Mouse (Mus musculus): ENCODE data around the gene 2610318N02Rik. TPM values are rescaled to one million over a fixed set of nuclear protein-coding genes. Genes with fewer than 3 reads are reported as not detected.
A peak's percentile ranks its signal among the peaks of the same experiment; 100 is the strongest.
"Not testable (repeated sequence)": the region's sequence is repeated elsewhere in the genome, so short reads cannot be mapped to it uniquely, and the experiment has no call there.

2610318N02Rik gene
- total RNA-seq (2021), result 1 to 10 TPM; 4.8 to 6.1 TPM

DNA sequence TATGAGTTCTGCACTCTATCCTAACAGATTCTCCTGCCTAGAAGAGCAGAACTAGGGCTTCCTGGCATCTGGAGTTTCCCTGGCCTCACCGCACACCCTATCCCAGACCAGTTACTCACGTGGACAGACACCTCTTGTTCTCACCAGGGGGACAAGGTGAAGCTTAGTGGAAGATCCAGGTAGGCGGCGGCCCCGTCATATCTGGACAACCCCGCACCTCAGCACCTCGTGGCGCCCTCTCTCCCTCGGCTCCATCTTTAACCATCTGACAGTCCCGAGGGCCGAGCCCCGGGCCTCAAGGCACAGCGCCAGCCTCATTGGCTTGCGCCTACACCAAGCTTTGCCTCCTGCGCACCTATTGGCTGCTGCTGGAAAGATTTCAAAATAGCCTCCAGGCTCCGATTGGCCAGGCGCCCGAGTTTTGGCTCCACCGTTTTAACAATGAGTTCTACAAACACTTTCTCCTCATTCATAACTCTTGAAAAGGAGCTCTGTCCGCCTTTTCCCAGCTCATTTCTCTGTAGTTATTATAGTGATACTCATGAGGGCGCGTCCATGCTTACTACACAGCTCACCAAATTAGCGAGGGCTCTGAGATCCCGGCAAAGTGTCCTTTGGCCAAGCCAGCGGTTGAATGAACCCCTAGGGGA lies at the start of gene 2610318N02Rik:
Gene 2610318N02Rik, minus strand, starts transcription at position 297 of the 650 bp plus-strand sequence.
- intact Hi-C loops (cut with DNase I), result no loop called here
- peak; percentile 81 for DNase-seq

- DNase-seq, result no peak
- intact Hi-C loops (cut with DNase I), result no loop called here
These were observed 43.1 kb upstream of the 2610318N02Rik start for GRCm38 (mm10) chr16:17168049-17168448.

DNA sequence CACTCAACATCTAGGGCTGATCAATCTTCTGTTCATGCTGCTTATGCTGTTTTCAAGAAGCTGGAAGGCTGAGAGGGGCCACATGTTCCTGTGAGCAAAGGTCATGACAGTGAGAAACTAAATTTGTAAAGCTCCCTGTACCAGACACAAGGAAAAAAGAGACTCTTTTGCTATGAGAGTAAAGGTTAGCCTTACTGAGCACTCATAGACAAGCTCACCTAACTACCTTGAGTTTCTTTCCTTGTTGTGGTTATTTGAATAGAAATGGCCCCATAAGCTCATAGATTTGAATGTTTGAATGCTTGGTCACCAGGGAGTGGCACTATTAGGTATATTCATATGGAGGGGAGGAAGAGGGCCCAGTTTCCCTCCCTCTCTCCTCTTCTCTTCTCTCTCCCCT lies 42.2 kb upstream of the 2610318N02Rik start:
- intact Hi-C loops (cut with DNase I), result no loop called here
- DNase-seq, result no peak

- DNase-seq, result not testable (repeated sequence)
These were observed 40.5 kb upstream of the 2610318N02Rik start for GRCm38 (mm10) chr16:17165478-17165877.

GRCm38 (mm10) chr16:17154346-17154745 lies 29.4 kb upstream of the 2610318N02Rik start:
- DNase-seq, result no peak
- intact Hi-C loops (cut with DNase I), result no loop called here

More at GRCm38 (mm10) chr16:17165478-17165877, 40.5 kb upstream of the 2610318N02Rik start:
- intact Hi-C loops (cut with DNase I), result not testable (repeated sequence)

- DNase-seq, result no peak
- intact Hi-C loops (cut with DNase I), result no loop called here
These were observed 26.9 kb upstream of the 2610318N02Rik start for GRCm38 (mm10) chr16:17151874-17152273.

- intact Hi-C loops (cut with DNase I), result no loop called here
- DNase-seq, result no peak
These were observed 25.7 kb upstream of the 2610318N02Rik start for GRCm38 (mm10) chr16:17150520-17151258.

- DNase-seq, result no peak
- intact Hi-C loops (cut with DNase I), result no loop called here
These were observed 23.1 kb upstream of the 2610318N02Rik start for GRCm38 (mm10) chr16:17148084-17148483.

DNA sequence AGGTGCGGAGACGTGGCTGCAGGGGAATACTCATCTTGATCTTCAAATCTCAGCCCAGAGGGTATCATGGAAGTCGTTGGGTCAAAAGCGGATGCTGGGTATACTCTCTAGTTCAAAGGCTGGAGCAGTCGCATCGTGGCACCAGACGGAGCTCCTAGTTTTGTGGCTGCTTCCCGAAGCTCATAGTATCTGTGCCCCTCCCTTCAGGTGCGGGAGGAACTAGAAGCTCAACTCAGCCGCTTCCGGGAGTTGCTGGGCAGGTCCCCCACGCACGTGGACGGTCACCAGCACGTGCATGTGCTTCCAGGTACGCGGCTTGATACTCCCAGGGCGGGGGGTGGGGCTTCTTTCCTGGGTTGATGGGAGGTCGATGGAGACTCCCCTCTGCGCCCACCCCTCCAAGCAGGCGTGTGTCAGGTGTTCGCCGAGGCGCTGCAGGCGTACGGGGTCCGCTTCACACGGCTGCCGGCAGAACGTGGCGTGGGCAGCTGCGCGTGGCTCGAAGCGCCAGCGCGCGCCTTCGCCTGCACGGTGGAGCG lies 22.5 kb upstream of the 2610318N02Rik start:
- no peak for DNase-seq
- intact Hi-C loops (cut with DNase I), result no loop called here

- intact Hi-C loops (cut with DNase I), result no loop called here
- DNase-seq, result peak; percentile 91
These were observed 21.8 kb upstream of the 2610318N02Rik start, which contains the start of gene Ccdc116 for GRCm38 (mm10) chr16:17146772-17147235. Ccdc116 (minus strand) TSS chr16:17147229.

DNA sequence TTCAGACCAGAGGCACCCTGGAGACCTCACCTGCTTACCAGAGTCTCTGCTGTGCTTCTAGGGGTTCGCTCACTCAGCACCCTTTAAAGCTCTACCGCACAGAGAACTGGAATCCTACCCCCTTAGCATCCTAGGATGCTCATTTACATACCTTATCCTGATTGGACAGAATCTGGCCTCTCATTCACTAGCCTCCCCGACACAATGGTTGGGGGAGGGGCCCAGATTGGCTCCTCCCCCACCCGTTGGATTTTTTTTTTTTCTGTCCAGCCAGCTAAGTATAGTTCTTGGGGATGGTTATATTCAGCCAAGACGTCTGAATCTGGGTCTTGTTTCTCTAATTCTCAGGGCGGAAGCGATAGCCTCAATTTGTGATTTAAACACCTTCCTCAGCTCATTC lies 19.4 kb upstream of the 2610318N02Rik start, which contains the start of gene Ydjc:
Gene Ydjc, plus strand, starts transcription at position 283 of the 400 bp plus-strand sequence.
- DNase-seq, result no peak
- intact Hi-C loops (cut with DNase I), result no loop called here

DNA sequence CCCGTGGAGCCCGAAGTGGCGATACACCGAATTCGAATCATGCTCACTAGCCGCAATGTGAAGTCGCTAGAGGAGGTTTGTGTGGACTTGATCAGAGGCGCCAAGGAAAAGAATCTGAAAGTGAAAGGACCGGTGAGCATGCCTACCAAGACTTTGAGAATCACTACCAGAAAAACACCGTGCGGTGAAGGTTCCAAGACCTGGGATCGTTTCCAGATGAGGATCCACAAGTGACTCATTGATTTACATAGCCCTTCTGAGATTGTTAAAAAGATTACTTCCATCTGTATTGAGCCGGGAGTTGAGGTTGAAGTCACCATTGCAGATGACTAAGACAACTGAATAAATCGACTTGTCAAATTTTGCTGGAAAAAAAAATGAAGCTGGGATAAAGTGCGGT lies 12.4 kb upstream of the 2610318N02Rik start:
- intact Hi-C loops (cut with DNase I), result no loop called here
- DNase-seq, result no peak

DNA sequence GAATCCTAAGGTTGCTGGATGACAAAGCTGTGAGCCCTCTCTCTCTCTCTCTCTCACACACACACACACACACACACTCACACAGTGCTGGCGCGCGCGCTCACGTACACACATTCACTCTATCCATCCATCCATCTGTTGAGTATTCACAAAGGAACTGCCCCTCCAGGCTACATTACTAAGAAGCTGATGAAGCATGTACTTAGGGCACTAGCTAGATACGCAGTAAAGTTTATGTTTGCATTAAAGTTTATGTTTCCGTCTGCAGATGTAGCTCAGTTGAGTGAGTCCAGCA lies 7.9 kb upstream of the 2610318N02Rik start:
- DNase-seq, result no peak
- intact Hi-C loops (cut with DNase I), result no loop called here

DNA sequence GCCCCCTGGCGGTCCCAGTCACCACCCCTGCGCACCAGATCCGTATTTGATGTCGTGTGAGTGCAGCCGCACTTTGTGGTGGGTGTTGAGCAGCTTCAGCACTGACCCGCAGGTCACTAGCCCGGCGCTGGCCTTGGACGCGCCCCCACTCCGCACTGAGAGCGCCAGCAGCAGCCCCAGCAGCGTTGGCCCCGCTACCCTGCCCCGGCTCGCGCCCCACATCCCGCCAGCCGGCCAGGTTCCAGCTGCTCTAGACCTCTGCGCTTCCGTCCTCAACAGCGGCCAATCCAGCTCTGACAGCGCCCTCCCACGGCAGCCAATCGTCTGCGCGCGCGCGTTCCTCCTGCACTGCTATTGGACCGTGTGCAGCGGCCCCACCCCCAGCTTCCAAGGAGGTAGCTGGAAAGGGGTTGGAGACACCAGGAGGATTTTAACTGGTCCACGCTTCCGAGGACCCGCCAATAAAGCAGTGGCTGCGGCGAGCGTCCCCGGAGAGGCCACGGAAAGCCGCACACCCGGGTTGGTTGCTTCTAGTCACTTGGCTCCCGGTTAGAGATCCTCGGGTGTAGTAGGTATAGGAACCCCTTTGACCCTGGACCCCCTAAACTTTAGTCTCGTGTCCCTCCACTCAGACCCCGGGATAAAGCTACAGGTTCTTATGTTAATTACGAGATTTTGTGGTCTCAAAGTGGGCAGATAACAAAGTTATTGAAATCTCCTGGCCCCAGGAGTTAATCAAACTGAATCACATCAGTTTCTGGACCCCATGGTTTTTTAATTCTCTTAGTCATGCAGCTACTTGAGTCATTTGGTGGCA lies 7.3 kb upstream of the 2610318N02Rik start, which contains the start of gene Sdf2l1:
Gene Sdf2l1, minus strand, starts transcription at position 295 of the 817 bp plus-strand sequence.
- intact Hi-C loops (cut with DNase I), result no loop called here
- DNase-seq, result peak; percentile 98

DNA sequence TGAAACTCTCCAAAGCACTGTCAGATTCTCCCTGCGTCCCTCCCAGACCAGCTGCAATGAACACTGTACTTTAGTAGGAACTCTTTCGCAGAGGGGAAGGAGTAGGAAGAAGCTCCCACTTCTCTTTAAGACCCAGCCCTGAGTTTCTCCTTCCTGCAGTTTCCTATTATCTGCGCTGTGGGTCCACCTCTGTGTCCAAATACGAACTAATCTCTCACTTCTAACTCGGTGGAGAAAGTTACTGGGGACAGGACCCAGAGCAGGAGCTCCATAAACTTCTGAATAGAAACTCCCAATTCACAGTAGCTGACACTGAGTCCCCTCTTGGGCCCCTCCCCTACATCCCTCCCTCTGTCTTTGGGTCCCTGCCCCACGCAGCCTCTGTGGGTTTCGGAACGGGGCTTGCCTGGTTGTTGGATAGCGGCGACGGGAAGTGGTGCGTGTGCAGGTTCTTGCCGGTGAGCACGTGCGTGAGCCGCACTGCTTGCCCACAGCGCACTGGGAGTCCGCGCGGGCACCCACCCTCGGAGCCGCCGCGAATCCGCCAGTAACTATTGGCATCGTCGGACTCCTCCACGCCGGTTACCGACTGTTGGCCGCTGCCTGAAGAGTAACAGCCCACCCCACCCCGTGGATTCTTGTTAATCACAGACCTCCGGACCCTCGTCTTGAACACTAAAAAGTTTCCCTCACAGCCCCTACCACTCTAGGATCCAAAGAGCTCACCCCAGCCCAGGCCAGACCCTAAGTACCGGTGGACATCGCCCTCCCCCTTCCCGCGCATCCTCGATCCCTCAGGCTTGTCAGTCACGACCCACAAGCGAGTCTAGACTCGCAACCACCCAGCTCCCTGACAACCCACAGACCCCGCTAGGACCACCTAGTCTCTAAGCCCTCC lies 6.5 kb upstream of the 2610318N02Rik start:
- no peak for DNase-seq
- intact Hi-C loops (cut with DNase I), result no loop called here

- intact Hi-C loops (cut with DNase I), result no loop called here
- peak; percentile 25 for DNase-seq
These were observed 2.3 kb upstream of the 2610318N02Rik start for GRCm38 (mm10) chr16:17127292-17127691.

- intact Hi-C loops (cut with DNase I), result no loop called here
- peak; percentile 34 for DNase-seq
These were observed 672 bp downstream of the 2610318N02Rik start for GRCm38 (mm10) chr16:17124119-17124870.

DNA sequence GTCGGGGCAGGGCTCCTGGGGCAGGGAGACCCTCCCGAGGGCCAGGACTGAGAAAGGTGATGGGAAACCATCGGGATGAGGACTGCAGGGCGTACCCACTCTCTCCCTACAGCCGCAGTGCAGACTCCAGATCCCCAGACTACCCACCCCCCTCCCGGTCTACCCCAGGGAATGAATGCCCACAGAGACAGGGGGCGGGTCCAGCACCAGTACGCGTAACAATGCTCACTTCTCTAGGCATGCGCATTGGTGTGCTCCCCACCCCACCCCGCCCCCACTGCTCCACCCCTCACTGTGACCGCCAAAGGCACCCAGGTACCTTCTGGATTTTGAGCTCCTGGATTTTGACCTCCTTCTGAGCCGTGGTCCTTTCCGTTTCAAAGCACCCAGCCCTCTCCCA lies 3.4 kb downstream of the 2610318N02Rik start:
- no peak for DNase-seq
- intact Hi-C loops (cut with DNase I), result no loop called here

GRCm38 (mm10) chr16:17117309-17117799 lies 7.6 kb downstream of the 2610318N02Rik start:
- intact Hi-C loops (cut with DNase I), result loop anchor here (10.0 kb wide), 1 partner anchor 157 kb away; the partner anchor contains the start of gene Tmem191c
- no peak for DNase-seq

Measured in left cerebral cortex, postnatal 4 days (tissue).